Mouse (Mus musculus) kidney, adult 9 months (tissue): ENCODE data around the gene Rchy1.
A peak's percentile ranks its signal among the peaks of the same experiment; 100 is the strongest.
"Not testable (repeated sequence)": the region's sequence is repeated elsewhere in the genome, so short reads cannot be mapped to it uniquely, and the experiment has no call there.

ENCODE experiments used
- DNase-seq: peaks from one replicate; pipeline ENCODE4 v3.0.0; 2022

Gene Rchy1

GRCm38 (mm10) chr5:91959096-91959495 lies 3.8 kb downstream of the Rchy1 start:
- DNase-seq, result no peak

- DNase-seq, result no peak
Observed at GRCm38 (mm10) chr5:91956991-91957760, 5.7 kb downstream of the Rchy1 start.

- peak; percentile 17 for DNase-seq
Observed at GRCm38 (mm10) chr5:91951404-91951803, 11.5 kb downstream of the Rchy1 start.

GRCm38 (mm10) chr5:91949441-91949840 lies 13.4 kb downstream of the Rchy1 start:
- DNase-seq, result no peak

GRCm38 (mm10) chr5:91947008-91947407 lies 15.9 kb downstream of the Rchy1 start:
- no peak for DNase-seq

- DNase-seq, result not testable (repeated sequence)
Observed at GRCm38 (mm10) chr5:91945609-91946008, 17.3 kb downstream of the Rchy1 start.

GRCm38 (mm10) chr5:91913231-91913630 lies 49.6 kb downstream of the Rchy1 start:
- DNase-seq, result no peak

- no peak for DNase-seq
Observed at GRCm38 (mm10) chr5:91911384-91912106, 51.3 kb downstream of the Rchy1 start.

- no peak for DNase-seq
Observed at GRCm38 (mm10) chr5:91910616-91911015, 52.3 kb downstream of the Rchy1 start.

GRCm38 (mm10) chr5:91909010-91909620 lies 53.8 kb downstream of the Rchy1 start:
- peak; percentile 2 for DNase-seq
